Mouse (Mus musculus) NIH3T3 (cell line): Measurements from ENCODE around the gene 4933425L06Rik.

Source experiments
- DNase-seq: peaks from one replicate; pipeline ENCODE4 v3.0.0-alpha.2; 2012; ENCODE audit warnings: low read depth

4933425L06Rik gene

GRCm38 (mm10) chr13:105081862-105082261, at the start of gene 4933425L06Rik:
4933425L06Rik (plus strand) TSS chr13:105082122.
- DNase-seq = no peak

- DNase-seq = no peak
Measured at GRCm38 (mm10) chr13:105037816-105038215, 44.1 kb upstream of the 4933425L06Rik start.

- no peak for DNase-seq
Measured at GRCm38 (mm10) chr13:105038334-105038733, 43.6 kb upstream of the 4933425L06Rik start.

GRCm38 (mm10) chr13:105043882-105044281, 38.0 kb upstream of the 4933425L06Rik start:
- DNase-seq = no peak

GRCm38 (mm10) chr13:105047377-105047776, 34.5 kb upstream of the 4933425L06Rik start:
- no peak for DNase-seq

- DNase-seq = no peak
Measured at GRCm38 (mm10) chr13:105048662-105049061, 33.3 kb upstream of the 4933425L06Rik start.

- DNase-seq = no peak
Measured at GRCm38 (mm10) chr13:105051432-105051831, 30.5 kb upstream of the 4933425L06Rik start.

GRCm38 (mm10) chr13:105053618-105054017, 28.3 kb upstream of the 4933425L06Rik start:
- no peak for DNase-seq

GRCm38 (mm10) chr13:105054181-105054940, 27.6 kb upstream of the 4933425L06Rik start, which contains the start of gene Rgs7bp:
Rgs7bp (minus strand) TSS chr13:105054930.
- DNase-seq = no peak

GRCm38 (mm10) chr13:105054941-105055309, 27.0 kb upstream of the 4933425L06Rik start:
- no peak for DNase-seq

GRCm38 (mm10) chr13:105055374-105055773, 26.5 kb upstream of the 4933425L06Rik start:
- DNase-seq = no peak

GRCm38 (mm10) chr13:105066119-105066518, 15.8 kb upstream of the 4933425L06Rik start:
- DNase-seq = no peak

GRCm38 (mm10) chr13:105066890-105067845, 14.8 kb upstream of the 4933425L06Rik start:
- peak; percentile 4 for DNase-seq

GRCm38 (mm10) chr13:105089276-105089675, 7.4 kb downstream of the 4933425L06Rik start:
- no peak for DNase-seq

GRCm38 (mm10) chr13:105096316-105096715, 14.4 kb downstream of the 4933425L06Rik start:
- DNase-seq = no peak

- DNase-seq = no peak
Measured at GRCm38 (mm10) chr13:105100705-105101104, 18.8 kb downstream of the 4933425L06Rik start.

- DNase-seq = no peak
Measured at GRCm38 (mm10) chr13:105104385-105104784, 22.5 kb downstream of the 4933425L06Rik start.

- DNase-seq = no peak
Measured at GRCm38 (mm10) chr13:105111599-105111998, 29.7 kb downstream of the 4933425L06Rik start.

GRCm38 (mm10) chr13:105121617-105122016, 39.7 kb downstream of the 4933425L06Rik start:
- DNase-seq = no peak

GRCm38 (mm10) chr13:105122092-105122491, 40.2 kb downstream of the 4933425L06Rik start:
- no peak for DNase-seq

- DNase-seq = no peak
Measured at GRCm38 (mm10) chr13:105130080-105130479, 48.2 kb downstream of the 4933425L06Rik start.

GRCm38 (mm10) chr13:105132370-105132769, 50.4 kb downstream of the 4933425L06Rik start:
- no peak for DNase-seq

- DNase-seq = no peak
Measured at GRCm38 (mm10) chr13:105132776-105133175, 50.9 kb downstream of the 4933425L06Rik start.
